Mouse (Mus musculus): Measurements from ENCODE around the gene Dand5.

Dand5 gene

GRCm38 (mm10) chr8:84799999-84800831 is 22.4 kb downstream of the Dand5 start, which contains the start of gene Nfix:
Gene Nfix (minus strand): TSS chr8:84800344.
- DNase-seq (ENCODE audit: low spot score in 2 of 2): peak; percentile 71 to 86

- DNase-seq (ENCODE audit: low spot score in 2 of 2): peak; percentile 66 to 86
Measured at GRCm38 (mm10) chr8:84799136-84799931, 23.3 kb downstream of the Dand5 start.

DNA sequence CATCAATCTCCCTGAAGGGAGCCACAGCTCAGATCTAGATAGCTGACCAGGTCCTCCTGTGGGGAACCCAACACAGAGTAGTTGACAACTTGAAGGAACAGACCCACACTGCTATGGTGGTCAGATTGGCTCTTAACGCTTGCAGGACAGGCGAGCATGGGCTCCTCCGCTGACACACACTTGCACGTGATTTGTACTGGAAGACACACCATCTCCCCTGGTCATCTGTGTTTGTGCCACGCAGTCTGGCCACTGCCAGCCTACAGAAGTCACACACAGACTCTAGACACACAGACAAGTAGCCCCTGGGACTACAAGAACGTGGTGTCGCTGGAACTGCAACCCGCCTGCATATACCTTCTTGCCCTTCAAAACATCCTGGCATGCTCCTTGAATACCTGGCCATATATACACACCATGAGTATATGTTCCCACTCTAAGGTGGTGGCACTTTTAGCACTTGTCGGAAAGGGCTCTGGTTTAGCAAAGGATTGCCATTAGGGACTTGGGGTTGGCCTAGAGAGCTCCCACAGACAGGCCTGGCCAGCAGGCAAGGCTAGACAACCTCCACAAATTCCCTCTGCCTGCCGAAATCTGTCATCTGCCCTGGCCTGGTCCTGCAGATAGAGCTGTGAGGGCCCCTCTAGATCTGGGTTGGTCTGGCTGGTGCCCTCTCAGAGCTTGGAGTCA is 24.0 kb downstream of the Dand5 start:
- DNase-seq (ENCODE audit: low spot score in 2 of 2): peak in 1 of 2 experiments; percentile 10

GRCm38 (mm10) chr8:84797971-84798370 is 24.7 kb downstream of the Dand5 start:
- DNase-seq (ENCODE audit: low spot score in 2 of 2): no peak

- no peak for DNase-seq (ENCODE audit: low spot score in 2 of 2)
Measured at GRCm38 (mm10) chr8:84797256-84797797, 25.3 kb downstream of the Dand5 start.

GRCm38 (mm10) chr8:84794486-84794885 is 28.1 kb downstream of the Dand5 start:
- peak in 1 of 2 experiments; percentile 61 for DNase-seq (ENCODE audit: low spot score in 2 of 2)

- DNase-seq (ENCODE audit: low spot score in 2 of 2): no peak
Measured at GRCm38 (mm10) chr8:84793791-84794485, 28.7 kb downstream of the Dand5 start.

GRCm38 (mm10) chr8:84793134-84793533 is 29.5 kb downstream of the Dand5 start:
- no peak for DNase-seq (ENCODE audit: low spot score in 2 of 2)

- DNase-seq (ENCODE audit: low spot score in 2 of 2): no peak
Measured at GRCm38 (mm10) chr8:84792429-84792947, 30.1 kb downstream of the Dand5 start.

DNA sequence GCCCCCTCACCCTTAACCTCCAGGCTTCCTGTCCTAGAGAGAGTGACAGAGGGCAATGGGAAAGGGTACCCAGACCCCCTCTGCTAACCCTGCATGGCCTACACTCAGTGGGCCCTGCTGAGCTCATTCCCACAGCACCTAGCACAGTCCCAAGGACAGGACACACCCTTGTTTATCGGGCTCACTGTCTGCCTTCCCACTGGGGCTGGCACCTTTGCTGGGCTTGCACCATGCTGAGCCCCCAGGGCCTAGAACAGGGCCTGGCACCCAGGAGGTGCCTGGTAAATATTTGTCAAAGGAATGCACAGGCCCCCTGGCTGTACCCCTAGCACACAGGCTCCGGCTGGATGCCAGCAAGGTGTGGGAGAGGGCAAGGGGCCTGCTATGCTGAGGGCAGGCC is 32.1 kb downstream of the Dand5 start:
- DNase-seq (ENCODE audit: low spot score in 2 of 2): no peak

GRCm38 (mm10) chr8:84789855-84790486 is 32.7 kb downstream of the Dand5 start:
- DNase-seq (ENCODE audit: low spot score in 2 of 2): no peak

GRCm38 (mm10) chr8:84789345-84789744 is 33.3 kb downstream of the Dand5 start:
- no peak for DNase-seq (ENCODE audit: low spot score in 2 of 2)

DNA sequence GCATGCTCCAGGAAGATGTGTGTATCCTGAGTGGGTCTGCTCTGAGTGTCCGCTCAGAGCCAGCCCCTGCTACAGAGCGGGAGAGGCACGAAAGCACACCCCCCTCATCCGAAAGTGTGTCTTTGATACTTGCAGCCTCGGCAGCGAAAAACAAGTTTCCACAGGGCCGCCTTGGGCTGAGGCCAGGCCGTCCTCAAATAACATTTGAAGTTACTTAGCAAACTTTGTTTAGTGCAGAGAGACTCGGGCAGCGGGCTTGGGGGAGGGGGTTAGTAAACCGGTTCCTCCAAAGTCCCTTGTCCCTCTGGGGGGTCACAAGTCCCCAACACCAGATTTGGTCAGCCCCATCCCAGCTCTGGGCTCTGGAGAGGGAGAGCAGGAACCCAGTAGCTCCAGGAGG is 33.7 kb downstream of the Dand5 start:
- no peak for DNase-seq (ENCODE audit: low spot score in 2 of 2)

- no peak for DNase-seq (ENCODE audit: low spot score in 2 of 2)
Measured at GRCm38 (mm10) chr8:84787523-84788302, 34.9 kb downstream of the Dand5 start.

DNA sequence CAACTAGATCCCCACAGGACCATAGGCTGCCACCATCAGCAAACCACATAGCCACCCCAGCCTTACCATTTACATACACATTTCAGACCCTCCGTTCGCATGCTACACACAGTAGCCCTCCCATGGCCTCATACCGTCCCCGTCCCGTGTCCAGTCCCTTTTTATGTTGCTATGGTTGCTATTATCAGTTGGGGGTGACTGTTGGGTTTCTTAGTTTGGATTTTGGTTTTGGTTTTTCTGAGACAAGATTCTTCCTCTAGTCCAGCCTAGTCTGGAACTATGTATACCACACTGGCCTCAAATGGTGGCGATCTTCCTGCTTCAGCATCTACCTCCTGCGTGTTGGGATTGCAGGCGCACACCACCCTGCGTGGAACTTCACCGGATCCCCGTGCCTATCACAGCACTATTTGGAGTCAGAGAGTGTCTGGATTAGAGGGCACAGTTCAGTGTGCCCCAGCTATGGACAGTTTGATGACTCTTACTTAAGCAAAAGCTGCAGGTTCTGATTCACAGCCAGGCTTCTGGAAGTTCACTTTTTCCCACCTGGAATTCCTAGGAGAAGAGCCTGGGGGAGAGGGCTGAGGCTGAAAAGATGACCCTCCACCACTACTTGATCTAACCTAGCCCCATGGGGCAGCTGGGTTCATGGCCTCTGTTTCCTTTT is 35.7 kb downstream of the Dand5 start:
- DNase-seq (ENCODE audit: low spot score in 2 of 2): no peak

DNA sequence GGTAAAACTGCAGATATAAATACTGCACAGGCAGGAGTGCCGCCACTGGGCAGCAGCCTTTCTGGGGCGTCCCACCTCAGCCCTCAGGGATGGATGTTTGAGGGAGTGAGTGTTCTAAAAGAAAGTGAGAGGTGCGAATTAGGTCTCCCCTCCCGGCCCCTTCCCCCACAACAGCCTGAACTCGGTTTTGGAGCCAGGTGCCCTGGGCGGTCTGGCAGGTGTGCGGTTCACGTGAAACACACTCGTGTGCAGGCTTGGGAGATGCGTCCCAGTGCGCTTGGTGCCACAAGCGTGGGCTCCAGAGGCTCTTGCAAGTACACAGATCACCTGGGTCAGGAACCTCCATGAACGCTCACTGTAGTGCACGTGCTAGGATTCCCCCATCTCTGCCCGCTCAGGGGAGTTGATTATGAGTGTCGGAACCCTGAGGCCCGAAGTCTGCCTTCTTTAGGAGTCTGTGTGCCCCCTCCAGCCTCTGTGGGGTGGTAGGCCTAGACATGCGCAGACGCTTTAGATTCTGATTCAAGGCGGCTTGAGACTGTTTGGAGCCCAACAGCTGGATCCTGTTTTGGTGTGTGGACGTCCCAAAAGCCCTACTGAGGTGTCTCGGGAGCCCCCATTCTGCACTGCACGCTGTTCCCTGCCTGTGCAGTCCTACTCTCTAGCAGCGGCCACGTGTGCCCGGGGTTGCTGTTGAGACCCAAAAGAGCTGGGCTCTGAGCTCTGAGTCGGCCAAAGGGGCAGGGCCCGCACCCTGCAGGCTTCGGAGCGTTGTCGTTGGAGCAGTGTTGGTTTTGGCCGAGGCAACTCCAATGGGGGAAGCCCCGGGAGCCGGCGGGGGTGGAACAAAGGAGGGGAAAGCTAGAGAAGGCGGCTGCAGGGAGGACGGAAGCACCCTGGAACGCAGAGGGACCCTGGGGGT is 36.6 kb downstream of the Dand5 start:
- no peak for DNase-seq (ENCODE audit: low spot score in 2 of 2)

GRCm38 (mm10) chr8:84785506-84785755 is 37.2 kb downstream of the Dand5 start:
- DNase-seq (ENCODE audit: low spot score in 2 of 2): no peak
